Mouse (Mus musculus) limb, embryonic 11.5 days (tissue): ENCODE data around the gene Zdhhc22. TPM values are rescaled to one million over a fixed set of nuclear protein-coding genes. Genes with fewer than 3 reads are reported as not detected.
A peak's percentile ranks its signal among the peaks of the same experiment; 100 is the strongest.

Experiments used
- ATAC-seq: fragments of 200-750 bp; cut with Nextera tagmentation; 2 replicates; pipeline ENCODE4 v1.8.0; 2017; ENCODE audit warnings: low read depth; ENCODE audit not compliant: insufficient number of reproducible peaks, low FRiP score, low TSS enrichment
- DNase-seq: peaks from one replicate; pipeline ENCODE4 v3.0.0-alpha.2; 2015; ENCODE audit warnings: low spot score
- H3K27ac ChIP-seq: fragments of 300-500 bp; sonication (generic); replicated peaks from 2 replicates; pipeline ENCODE4 v1.5.1; 2014; ENCODE audit warnings: low read depth, mild to moderate bottlenecking, low read length
- H3K27me3 ChIP-seq: fragments of 300-500 bp; sonication (generic); 2 replicates; pipeline ENCODE4 v1.6.1; 2014; ENCODE audit warnings: mild to moderate bottlenecking, low read length, mixed read lengths; ENCODE audit not compliant: control insufficient read depth, insufficient read depth
- H3K36me3 ChIP-seq: fragments of 300-500 bp; sonication (generic); 2 replicates; pipeline ENCODE4 v1.6.1; 2014; ENCODE audit warnings: mild to moderate bottlenecking, low read length, moderate library complexity, mixed read lengths; ENCODE audit not compliant: control insufficient read depth, insufficient read depth
- H3K4me1 ChIP-seq: fragments of 300-500 bp; sonication (generic); 2 replicates; pipeline ENCODE4 v1.6.1; 2014; ENCODE audit warnings: low read length, mixed read lengths; ENCODE audit not compliant: control insufficient read depth, insufficient read depth
- H3K4me2 ChIP-seq: fragments of 300-500 bp; sonication (generic); 2 replicates; pipeline ENCODE4 v1.6.1; 2014; ENCODE audit warnings: low read depth, mild to moderate bottlenecking, moderate library complexity; ENCODE audit not compliant: severe bottlenecking
- H3K4me3 ChIP-seq: fragments of 300-500 bp; sonication (generic); 2 replicates; pipeline ENCODE4 v1.5.1; 2014; ENCODE audit warnings: low read depth, low read length
- H3K9ac ChIP-seq: fragments of 300-500 bp; sonication (generic); 2 replicates; pipeline ENCODE4 v1.6.1; 2014; ENCODE audit warnings: mild to moderate bottlenecking, low read length
- H3K9me3 ChIP-seq: fragments of 300-500 bp; sonication (generic); 2 replicates; pipeline ENCODE4 v1.6.1; 2016; ENCODE audit warnings: low read length; ENCODE audit not compliant: control insufficient read depth
- WGBS: fragments of 180-500 bp; shearing (Covaris S2); extraction: QIAGEN DNeasy Blood & Tissue Kit; methylation state at CpG from one replicate; pipeline ENCODE4 v1.1.7; 2014; 5-methylcytosine and 5-hydroxymethylcytosine counted together
- polyA plus RNA-seq: library from polyadenylated mRNA; unstranded; fragments of >200 nt; fragmentation: Nextera tagmentation; extraction: Ambion mirVana; gene quantifications from 2 replicates; pipeline ENCODE4 v1.2.1, GENCODE M21; 2014

The Zdhhc22 gene
- polyA plus RNA-seq, 1 experiment from 2014 or later, result 0.05 TPM

DNA sequence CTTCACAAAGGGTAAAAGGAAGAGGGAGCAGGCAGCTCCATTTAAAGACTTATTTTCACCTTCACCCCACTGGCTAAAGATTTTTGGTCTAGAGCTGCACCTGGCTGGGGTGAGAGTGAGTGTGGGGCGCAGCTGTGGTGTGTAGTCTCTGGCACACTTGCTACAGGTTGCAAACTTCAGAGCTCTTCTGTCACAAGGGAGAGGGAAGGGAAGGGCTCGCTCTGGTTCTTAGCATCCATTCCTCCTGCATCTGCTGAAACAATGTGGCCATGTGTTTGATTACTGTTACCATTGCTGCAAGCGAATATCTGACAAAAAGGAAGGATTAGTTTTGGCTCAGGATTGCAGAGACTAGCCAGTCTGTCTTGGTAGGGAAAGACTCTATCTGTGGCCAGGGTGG lies 33.2 kb upstream of the Zdhhc22 start:
- Histone ChIP-seq H3K4me1 (no peaks in the 10 kb centered on the region), H3K27me3 (peaks cover 21% of the 10 kb centered on the region), H3K9ac (no peak overlapping the region), H3K27ac (no peak overlapping the region), H3K4me2 (no peak overlapping the region), H3K9me3 (no peaks in the 10 kb centered on the region), H3K36me3 (no peaks in the 10 kb centered on the region), H3K4me3 (no peak overlapping the region)
- DNase-seq (no peak), ATAC-seq (no peak)
- 68% methylated on average over 3 of the region's 3 CpGs for WGBS

DNA sequence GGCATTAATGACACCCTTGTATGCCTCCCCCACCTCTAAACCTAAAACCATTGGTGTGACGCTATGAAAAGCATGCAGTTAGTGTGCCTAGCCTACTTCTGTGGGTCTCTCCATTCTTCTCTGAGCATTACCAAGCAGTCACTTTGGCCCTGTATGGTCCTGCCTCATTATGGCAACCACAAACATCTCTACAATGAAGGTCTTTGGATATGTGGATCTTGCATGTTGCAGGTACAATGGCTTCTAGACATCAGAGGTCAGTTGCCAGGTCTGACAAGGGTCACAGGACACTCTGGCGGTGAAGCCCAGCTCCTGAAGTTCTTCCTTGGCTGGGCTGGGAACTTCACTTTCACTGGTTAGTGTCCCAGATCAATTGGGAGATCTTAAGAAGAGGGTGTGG lies 31.8 kb upstream of the Zdhhc22 start:
- Histone ChIP-seq H3K9ac (no peak overlapping the region), H3K4me2 (no peak overlapping the region), H3K4me1 (no peaks in the 10 kb centered on the region), H3K27me3 (peaks cover 12% of the 10 kb centered on the region), H3K36me3 (no peaks in the 10 kb centered on the region), H3K4me3 (no peak overlapping the region), H3K27ac (no peak overlapping the region), H3K9me3 (no peaks in the 10 kb centered on the region)
- WGBS, result 75% methylated on average over 2 of the region's 2 CpGs
- ATAC-seq (no peak), DNase-seq (no peak)

DNA sequence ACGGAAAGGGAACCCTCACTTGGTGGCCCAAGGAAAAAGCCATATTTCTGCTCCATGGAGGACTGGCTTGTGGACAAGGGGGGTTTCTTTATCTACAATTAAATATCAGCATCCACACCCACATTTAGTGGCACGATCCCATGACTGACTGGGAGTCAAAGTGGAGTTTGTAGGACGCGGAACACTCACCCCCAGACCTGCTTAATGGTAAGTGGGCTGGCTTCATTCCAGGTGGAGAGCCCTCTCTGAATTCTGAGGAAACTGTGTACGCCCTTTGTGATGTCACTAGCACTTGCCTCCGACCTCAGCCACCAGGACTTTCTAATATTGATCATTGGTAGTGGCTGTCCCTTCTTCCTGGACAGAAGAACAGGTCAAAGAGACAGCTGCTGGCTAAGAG lies 30.8 kb upstream of the Zdhhc22 start, which contains the start of gene Tmem63c:
Gene Tmem63c, plus strand, starts transcription at position 301 of the 400 bp plus-strand sequence.
- Histone ChIP-seq H3K27ac (no peak within 1 kb of the TSS), H3K9ac (no peak within 1 kb of the TSS), H3K27me3 (peaks cover 2% of the 10 kb centered on the region), H3K4me2 (no peak within 1 kb of the TSS), H3K36me3 (no peaks in the 10 kb centered on the region), H3K4me1 (no peaks in the 10 kb centered on the region), H3K9me3 (no peaks in the 10 kb centered on the region), H3K4me3 (no peak within 1 kb of the TSS)
- DNase-seq (no peak), ATAC-seq (no peak)
- WGBS, result 79% methylated on average over 6 of the region's 6 CpGs

DNA sequence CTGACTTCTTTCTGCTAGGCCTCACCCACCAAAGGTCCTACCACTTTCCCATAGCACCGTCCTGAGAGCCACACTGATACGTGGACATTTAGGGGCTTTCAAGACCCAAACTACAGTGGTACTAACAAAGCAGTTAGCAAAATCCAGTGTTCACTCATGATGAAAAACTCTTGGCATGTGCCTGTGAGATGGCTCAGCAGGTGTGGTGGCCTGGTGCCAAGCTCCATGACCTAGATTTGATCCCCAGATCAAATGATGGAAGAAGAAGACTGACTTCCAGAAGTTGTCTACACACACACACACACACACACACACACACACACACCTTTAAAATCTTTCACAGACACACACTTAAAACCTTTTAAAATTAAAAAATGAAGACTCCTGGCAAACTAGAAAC lies 28.5 kb upstream of the Zdhhc22 start:
- Histone ChIP-seq H3K4me3 (no peak overlapping the region), H3K27ac (no peak overlapping the region), H3K36me3 (no peaks in the 10 kb centered on the region), H3K27me3 (no peaks in the 10 kb centered on the region), H3K9me3 (no peaks in the 10 kb centered on the region), H3K4me2 (no peak overlapping the region), H3K9ac (no peak overlapping the region), H3K4me1 (no peaks in the 10 kb centered on the region)
- DNase-seq, result no peak
- ATAC-seq, result no peak
- 88% methylated on average over 2 of the region's 2 CpGs for WGBS

DNA sequence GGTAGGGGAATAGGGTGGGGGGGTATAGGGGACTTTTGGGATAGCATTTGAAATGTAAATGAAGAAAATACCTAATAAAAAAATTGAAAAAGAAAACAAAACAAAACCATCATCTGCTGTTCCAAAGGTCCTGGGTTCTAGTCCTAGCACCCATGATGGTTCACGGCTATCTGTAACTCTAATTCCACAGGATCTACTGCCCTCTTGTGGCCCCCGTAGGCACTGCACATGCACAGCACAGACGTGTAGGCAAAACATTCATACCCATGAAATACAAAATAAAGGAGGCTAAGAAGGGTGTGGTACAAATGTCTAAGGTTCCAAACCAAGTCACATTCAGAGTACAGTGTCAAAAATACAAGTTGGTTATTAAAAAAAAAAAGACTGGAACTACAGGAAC lies 26.8 kb upstream of the Zdhhc22 start:
- no peaks in the 10 kb centered on the region for H3K27me3 ChIP-seq
- no peak for ATAC-seq
- no peak overlapping the region for H3K4me2 ChIP-seq
- H3K4me1 ChIP-seq, result no peaks in the 10 kb centered on the region
- 42% methylated on average over 3 of the region's 3 CpGs for WGBS
- H3K9ac ChIP-seq, result no peak overlapping the region
- no peaks in the 10 kb centered on the region for H3K36me3 ChIP-seq
- peak; percentile 44 for DNase-seq
- no peak overlapping the region for H3K4me3 ChIP-seq
- H3K9me3 ChIP-seq, result no peaks in the 10 kb centered on the region
- no peak overlapping the region for H3K27ac ChIP-seq

DNA sequence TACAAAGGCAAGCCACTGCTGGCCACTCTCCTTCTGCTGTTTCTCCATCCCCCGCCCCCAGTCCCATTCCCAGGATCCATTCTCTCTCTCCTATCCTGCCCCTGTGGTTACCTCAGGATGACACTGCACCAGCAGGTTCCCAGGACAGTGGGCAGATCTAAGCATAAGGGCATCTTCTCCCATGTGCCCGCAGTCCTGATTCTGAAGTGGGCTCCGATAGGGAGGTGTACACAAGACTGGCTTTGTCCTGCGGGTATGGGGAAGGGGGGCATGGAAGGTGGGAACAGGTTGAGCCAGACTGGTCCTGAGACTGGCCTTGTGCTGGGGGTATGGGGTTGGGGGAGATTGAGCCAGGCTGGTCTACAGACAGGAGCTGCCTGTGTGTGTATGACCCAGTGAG lies 14.4 kb upstream of the Zdhhc22 start:
- DNase-seq (no peak), ATAC-seq (no peak)
- Histone ChIP-seq H3K4me3 (no peak overlapping the region), H3K4me2 (no peak overlapping the region), H3K27me3 (no peaks in the 10 kb centered on the region), H3K36me3 (no peaks in the 10 kb centered on the region), H3K9me3 (no peaks in the 10 kb centered on the region), H3K27ac (no peak overlapping the region), H3K9ac (no peak overlapping the region), H3K4me1 (no peaks in the 10 kb centered on the region)
- WGBS, result 82% methylated on average over 4 of the region's 4 CpGs

DNA sequence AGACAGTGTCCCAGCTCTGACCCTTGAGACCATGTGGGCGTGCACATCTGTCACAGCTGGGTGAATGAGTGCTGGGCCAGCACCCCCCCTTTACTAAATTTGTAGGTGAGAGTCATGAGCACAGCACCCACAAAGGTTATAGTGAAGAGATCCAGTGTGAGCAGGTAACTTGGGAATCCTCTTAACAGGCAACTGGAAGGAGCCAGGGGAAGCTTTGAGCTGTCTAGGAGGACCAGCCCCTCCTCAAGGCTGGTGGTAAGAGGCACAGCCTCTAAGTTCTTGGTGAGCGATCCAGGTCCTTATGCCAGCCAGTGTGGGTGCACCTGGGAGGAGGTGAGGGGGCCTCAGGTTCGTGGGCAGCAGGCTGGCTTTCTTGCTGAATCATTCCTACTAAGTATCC lies 13.4 kb upstream of the Zdhhc22 start:
- ATAC-seq (no peak), DNase-seq (no peak)
- H3K36me3 ChIP-seq, result no peaks in the 10 kb centered on the region
- no peaks in the 10 kb centered on the region for H3K4me1 ChIP-seq
- H3K4me3 ChIP-seq, result no peak overlapping the region
- H3K27me3 ChIP-seq, result no peaks in the 10 kb centered on the region
- H3K4me2 ChIP-seq, result no peak overlapping the region
- no peak overlapping the region for H3K9ac ChIP-seq
- 64% methylated on average over 3 of the region's 3 CpGs for WGBS
- no peak overlapping the region for H3K27ac ChIP-seq
- H3K9me3 ChIP-seq, result no peaks in the 10 kb centered on the region

DNA sequence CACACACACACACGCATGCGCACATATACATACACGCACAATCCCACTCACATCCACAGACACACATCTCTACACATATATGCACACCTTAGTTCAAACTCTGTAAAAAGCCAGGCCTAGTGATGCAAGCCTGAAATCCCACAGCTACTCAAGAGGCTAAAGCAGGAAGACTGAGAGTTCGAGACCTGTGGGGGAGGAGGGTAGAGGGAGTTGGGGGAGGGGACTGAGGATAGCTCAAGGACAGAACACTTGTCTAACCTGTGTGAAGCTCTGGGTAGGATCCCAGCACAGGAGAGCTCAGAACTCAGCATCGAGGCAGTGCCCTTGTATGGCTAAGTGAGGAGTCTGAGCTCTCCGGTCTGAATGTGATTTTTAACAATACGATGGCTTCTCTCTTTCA lies 12.6 kb upstream of the Zdhhc22 start:
- no peak for ATAC-seq
- Histone ChIP-seq H3K9ac (no peak overlapping the region), H3K4me1 (no peaks in the 10 kb centered on the region), H3K36me3 (no peaks in the 10 kb centered on the region), H3K27ac (no peak overlapping the region), H3K4me3 (no peak overlapping the region), H3K9me3 (no peaks in the 10 kb centered on the region), H3K27me3 (no peaks in the 10 kb centered on the region), H3K4me2 (no peak overlapping the region)
- no peak for DNase-seq
- 79% methylated on average over 7 of the region's 7 CpGs for WGBS

DNA sequence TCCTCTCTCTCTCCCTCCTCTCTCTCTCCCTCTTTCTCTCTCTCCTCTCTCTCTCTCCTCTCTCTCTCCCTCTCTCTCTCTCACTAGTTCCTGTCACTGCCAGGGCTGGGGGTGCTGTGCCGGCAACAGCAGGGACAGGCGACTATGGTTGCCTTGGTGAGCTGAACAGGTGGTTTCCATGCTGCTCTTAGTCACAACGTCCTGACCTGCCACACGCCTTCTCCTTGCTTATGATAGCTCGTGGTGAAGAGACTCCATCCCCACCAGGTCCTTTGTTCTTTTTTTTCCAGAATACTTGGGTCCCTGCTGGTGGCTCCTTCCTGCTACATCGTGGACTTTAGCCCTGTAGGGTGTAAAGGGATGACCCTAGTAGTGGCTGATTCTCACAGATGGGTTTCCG lies 12.0 kb upstream of the Zdhhc22 start:
- no peaks in the 10 kb centered on the region for H3K9me3 ChIP-seq
- H3K4me3 ChIP-seq, result no peak overlapping the region
- H3K27ac ChIP-seq, result no peak overlapping the region
- DNase-seq, result no peak
- no peak for ATAC-seq
- no peak overlapping the region for H3K9ac ChIP-seq
- no peak overlapping the region for H3K4me2 ChIP-seq
- H3K27me3 ChIP-seq, result no peaks in the 10 kb centered on the region
- no peaks in the 10 kb centered on the region for H3K4me1 ChIP-seq
- 53% methylated on average over 7 of the region's 7 CpGs for WGBS
- no peaks in the 10 kb centered on the region for H3K36me3 ChIP-seq
